Mouse (Mus musculus) embryonic facial prominence, embryonic 12.5 days (tissue): ENCODE data around the gene Apba1. TPM values are rescaled to one million over a fixed set of nuclear protein-coding genes. Genes with fewer than 3 reads are reported as not detected.
A peak's percentile ranks its signal among the peaks of the same experiment; 100 is the strongest.

ENCODE experiments used
- ATAC-seq: fragments of 200-750 bp; cut with Nextera tagmentation; 2 replicates; pipeline ENCODE4 v1.8.0; 2017; ENCODE audit not compliant: insufficient number of reproducible peaks, insufficient read depth, low FRiP score, low TSS enrichment
- H3K27ac ChIP-seq: fragments of 300-500 bp; sonication (generic); 2 replicates; pipeline ENCODE4 v1.5.1; 2016; ENCODE audit warnings: mild to moderate bottlenecking
- H3K27me3 ChIP-seq: fragments of 300-500 bp; sonication (generic); 2 replicates; pipeline ENCODE4 v1.6.1; 2016; ENCODE audit warnings: mild to moderate bottlenecking, moderate library complexity
- H3K36me3 ChIP-seq: fragments of 300-500 bp; sonication (generic); 2 replicates; pipeline ENCODE4 v1.6.1; 2016; ENCODE audit warnings: mild to moderate bottlenecking
- H3K4me1 ChIP-seq: fragments of 300-500 bp; sonication (generic); 2 replicates; pipeline ENCODE4 v1.6.1; 2016
- H3K4me2 ChIP-seq: fragments of 300-500 bp; sonication (generic); replicated peaks from 2 replicates; pipeline ENCODE4 v1.6.1; 2016; ENCODE audit warnings: mild to moderate bottlenecking, moderate library complexity
- H3K4me3 ChIP-seq: fragments of 300-500 bp; sonication (generic); 2 replicates; pipeline ENCODE4 v1.5.1; 2016; ENCODE audit warnings: mild to moderate bottlenecking
- H3K9ac ChIP-seq: fragments of 300-500 bp; sonication (generic); 2 replicates; pipeline ENCODE4 v1.6.1; 2016; ENCODE audit warnings: mild to moderate bottlenecking, moderate library complexity
- H3K9me3 ChIP-seq: fragments of 300-500 bp; sonication (generic); 2 replicates; pipeline ENCODE4 v1.6.1; 2016; ENCODE audit warnings: mild to moderate bottlenecking, moderate library complexity
- WGBS: fragments of 180-500 bp; shearing (Covaris S2); methylation state at CpG from one replicate; pipeline ENCODE4 v1.1.7; 2016; 5-methylcytosine and 5-hydroxymethylcytosine counted together
- polyA plus RNA-seq: library from polyadenylated mRNA; unstranded; fragments of >200 nt; fragmentation: Nextera tagmentation; extraction: Ambion mirVana; gene quantifications from 2 replicates; pipeline ENCODE4 v1.2.1, GENCODE M21; 2016

Apba1 gene
- polyA plus RNA-seq, 1 experiment from 2014 or later: 0.96 TPM

DNA sequence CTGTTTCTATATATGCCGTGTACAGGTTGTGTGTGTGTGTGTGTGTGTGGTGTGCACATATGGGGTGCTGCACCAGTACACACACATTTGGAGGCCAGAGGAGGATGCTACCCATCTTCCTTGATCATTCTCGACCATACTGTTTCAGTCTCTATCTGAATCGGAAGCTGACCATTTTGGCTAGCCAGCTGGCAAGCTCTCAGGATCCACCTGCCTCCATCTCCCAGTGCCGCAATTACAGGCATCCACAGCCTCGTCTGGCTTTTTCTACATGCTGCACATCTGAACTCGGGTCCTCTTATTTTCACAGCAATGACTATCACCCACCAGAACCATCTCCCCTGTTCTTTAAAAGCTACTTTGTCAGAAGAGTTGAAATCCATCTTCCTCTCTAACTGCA is 132.7 kb downstream of the Apba1 start:
- no peak for ATAC-seq
- Histone ChIP-seq H3K4me3 (no peak overlapping the region), H3K27ac (no peak overlapping the region), H3K4me1 (no peaks in the 10 kb centered on the region), H3K27me3 (peaks cover 38% of the 10 kb centered on the region), H3K9ac (no peak overlapping the region), H3K4me2 (no peak overlapping the region), H3K9me3 (no peaks in the 10 kb centered on the region), H3K36me3 (no peaks in the 10 kb centered on the region)
- WGBS: 85% methylated on average over 6 of the region's 6 CpGs

- H3K9ac ChIP-seq: peak overlapping the region; percentile 36
- no peaks in the 10 kb centered on the region for H3K9me3 ChIP-seq
- H3K4me1 ChIP-seq: no peaks in the 10 kb centered on the region
- H3K4me3 ChIP-seq: peak overlapping the region; percentile 44
- H3K27me3 ChIP-seq: peaks cover 38% of the 10 kb centered on the region
- H3K36me3 ChIP-seq: no peaks in the 10 kb centered on the region
- WGBS: 23% methylated on average over 37 of the region's 37 CpGs
- H3K27ac ChIP-seq: no peak overlapping the region
- ATAC-seq: no peak
- peak overlapping the region; percentile 56 for H3K4me2 ChIP-seq
These were observed 133.9 kb downstream of the Apba1 start for GRCm38 (mm10) chr19:23892633-23893032.

DNA sequence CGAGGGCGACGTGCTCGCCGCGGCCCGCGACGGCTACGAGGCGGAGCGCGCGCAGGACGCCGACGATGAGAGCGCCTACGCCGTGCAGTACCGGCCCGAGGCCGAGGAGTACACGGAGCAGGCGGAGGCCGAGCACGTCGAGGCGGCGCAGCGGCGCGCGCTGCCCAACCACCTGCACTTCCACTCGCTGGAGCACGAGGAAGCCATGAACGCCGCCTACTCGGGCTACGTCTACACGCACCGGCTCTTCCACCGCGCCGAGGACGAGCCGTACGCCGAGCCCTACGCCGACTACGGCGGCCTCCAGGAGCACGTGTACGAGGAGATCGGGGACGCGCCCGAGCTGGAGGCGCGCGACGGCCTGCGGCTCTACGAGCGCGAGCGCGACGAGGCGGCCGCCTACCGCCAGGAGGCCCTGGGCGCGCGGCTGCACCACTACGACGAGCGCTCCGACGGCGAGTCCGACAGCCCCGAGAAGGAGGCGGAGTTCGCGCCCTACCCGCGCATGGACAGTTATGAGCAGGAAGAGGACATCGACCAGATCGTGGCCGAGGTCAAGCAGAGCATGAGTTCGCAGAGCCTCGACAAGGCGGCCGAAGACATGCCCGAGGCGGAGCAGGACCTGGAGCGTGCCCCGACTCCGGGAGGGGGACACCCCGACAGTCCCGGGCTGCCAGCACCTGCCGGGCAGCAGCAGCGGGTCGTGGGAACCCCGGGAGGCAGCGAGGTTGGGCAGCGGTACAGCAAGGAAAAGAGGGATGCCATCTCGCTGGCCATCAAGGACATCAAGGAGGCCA is 134.6 kb downstream of the Apba1 start:
- Histone ChIP-seq H3K9ac (peak overlapping the region; percentile 36), H3K9me3 (no peaks in the 10 kb centered on the region), H3K4me2 (peak overlapping the region; percentile 56), H3K27me3 (peaks cover 38% of the 10 kb centered on the region), H3K4me1 (no peaks in the 10 kb centered on the region), H3K27ac (no peak overlapping the region), H3K36me3 (no peaks in the 10 kb centered on the region), H3K4me3 (peak overlapping the region; percentile 44)
- 18% methylated on average over 110 of the region's 110 CpGs for WGBS
- peak; percentile 65 for ATAC-seq

DNA sequence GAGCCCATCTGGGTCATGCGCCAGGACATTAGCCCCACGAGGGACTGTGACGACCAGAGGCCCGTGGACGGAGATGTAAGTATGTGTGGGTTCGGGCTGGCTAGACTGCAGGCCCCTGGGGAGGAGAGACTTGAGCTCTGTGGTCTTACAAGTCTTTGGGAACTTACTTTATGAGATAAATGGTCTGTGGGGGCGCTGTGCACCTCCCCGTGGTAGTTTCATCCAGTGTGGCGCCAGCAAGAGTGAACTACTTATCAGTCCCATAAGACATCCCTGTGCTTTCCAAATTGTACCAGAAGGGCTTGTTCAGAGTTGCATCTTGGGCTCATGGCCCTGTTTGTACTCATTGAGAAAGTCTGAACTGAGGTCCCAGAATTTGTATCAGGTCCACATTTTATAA is 135.3 kb downstream of the Apba1 start:
- Histone ChIP-seq H3K27me3 (peaks cover 38% of the 10 kb centered on the region), H3K4me3 (no peak overlapping the region), H3K4me2 (no peak overlapping the region), H3K9me3 (no peaks in the 10 kb centered on the region), H3K4me1 (no peaks in the 10 kb centered on the region), H3K9ac (no peak overlapping the region), H3K27ac (no peak overlapping the region), H3K36me3 (no peaks in the 10 kb centered on the region)
- 67% methylated on average over 9 of the region's 9 CpGs for WGBS
- ATAC-seq: no peak

DNA sequence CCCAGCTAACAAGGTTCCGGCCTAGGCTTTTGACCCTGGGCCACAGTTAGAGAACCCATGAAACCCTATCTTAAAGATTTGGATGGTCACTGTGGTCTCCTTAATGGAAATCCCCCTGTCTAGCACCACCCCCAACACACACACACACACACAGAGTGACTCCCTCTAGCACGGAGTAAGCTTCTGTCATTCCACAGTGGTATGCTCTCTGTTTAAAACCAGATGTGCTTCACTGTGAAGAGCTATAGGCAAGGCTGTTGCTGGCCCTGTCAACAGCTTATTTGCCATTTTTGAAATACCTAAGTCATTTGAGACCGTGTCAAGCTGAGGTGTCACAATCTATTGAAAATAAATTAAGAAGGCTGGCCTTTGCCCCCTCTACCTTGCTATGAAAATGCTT is 136.1 kb downstream of the Apba1 start:
- Histone ChIP-seq H3K9ac (no peak overlapping the region), H3K4me3 (no peak overlapping the region), H3K27me3 (peaks cover 38% of the 10 kb centered on the region), H3K9me3 (no peaks in the 10 kb centered on the region), H3K27ac (no peak overlapping the region), H3K36me3 (no peaks in the 10 kb centered on the region), H3K4me1 (no peaks in the 10 kb centered on the region), H3K4me2 (no peak overlapping the region)
- no peak for ATAC-seq
- WGBS: 34% methylated on average over 3 of the region's 3 CpGs

DNA sequence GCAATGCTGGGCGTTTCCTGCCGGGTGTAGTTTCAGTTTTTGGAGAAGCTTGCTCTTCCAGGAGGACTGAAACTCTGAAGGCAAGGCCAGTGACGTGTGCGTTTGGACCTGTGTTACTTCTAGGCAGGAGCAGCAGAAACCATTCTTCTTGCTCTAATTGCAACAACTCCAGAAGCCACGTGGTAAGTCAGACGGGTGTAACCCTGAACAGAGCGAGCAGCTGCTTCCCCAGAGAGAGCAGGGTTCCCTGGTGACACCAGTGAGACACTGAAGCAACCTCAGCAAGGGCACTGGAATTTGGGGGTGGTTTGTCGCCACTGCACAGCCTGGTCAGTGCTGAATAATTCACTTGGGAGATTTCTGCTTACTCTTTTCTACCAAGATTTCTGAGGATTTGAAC is 138.2 kb downstream of the Apba1 start:
- Histone ChIP-seq H3K9ac (no peak overlapping the region), H3K27ac (no peak overlapping the region), H3K4me3 (no peak overlapping the region), H3K36me3 (no peaks in the 10 kb centered on the region), H3K9me3 (no peaks in the 10 kb centered on the region), H3K27me3 (peaks cover 29% of the 10 kb centered on the region), H3K4me1 (no peaks in the 10 kb centered on the region), H3K4me2 (no peak overlapping the region)
- WGBS: 64% methylated on average over 8 of the region's 8 CpGs
- ATAC-seq: no peak

- H3K4me2 ChIP-seq: no peak overlapping the region
- H3K4me1 ChIP-seq: no peaks in the 10 kb centered on the region
- H3K9ac ChIP-seq: no peak overlapping the region
- no peaks in the 10 kb centered on the region for H3K9me3 ChIP-seq
- H3K27ac ChIP-seq: no peak overlapping the region
- ATAC-seq: no peak
- 55% methylated on average over 11 of the region's 11 CpGs for WGBS
- H3K36me3 ChIP-seq: no peaks in the 10 kb centered on the region
- no peak overlapping the region for H3K4me3 ChIP-seq
- peaks cover 13% of the 10 kb centered on the region for H3K27me3 ChIP-seq
These were observed 139.8 kb downstream of the Apba1 start for GRCm38 (mm10) chr19:23898501-23898900.

DNA sequence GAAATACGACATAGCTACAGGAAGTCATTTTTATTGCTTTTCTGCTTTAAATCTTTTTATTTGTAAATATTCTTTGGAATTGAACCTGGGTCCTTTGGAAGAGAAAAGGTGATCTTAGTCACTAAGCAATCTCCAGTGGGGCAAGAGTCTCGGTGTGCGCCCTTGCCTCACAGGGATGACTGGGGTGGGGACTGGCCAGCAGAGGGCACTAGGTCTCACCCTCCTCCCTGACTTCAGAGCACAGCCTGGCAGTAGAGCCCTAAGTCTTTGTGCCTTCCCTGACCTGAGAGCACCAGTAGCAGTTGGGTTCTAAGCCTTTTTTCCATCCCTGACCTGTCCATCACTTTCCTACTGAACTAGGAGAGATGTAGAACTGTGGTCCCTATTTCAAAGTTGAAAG is 142.5 kb downstream of the Apba1 start:
- 71% methylated on average over 3 of the region's 3 CpGs for WGBS
- no peak overlapping the region for H3K4me2 ChIP-seq
- no peaks in the 10 kb centered on the region for H3K4me1 ChIP-seq
- no peaks in the 10 kb centered on the region for H3K36me3 ChIP-seq
- H3K4me3 ChIP-seq: no peak overlapping the region
- H3K9me3 ChIP-seq: no peaks in the 10 kb centered on the region
- ATAC-seq: no peak
- H3K27me3 ChIP-seq: peaks cover 4% of the 10 kb centered on the region
- no peak overlapping the region for H3K27ac ChIP-seq
- no peak overlapping the region for H3K9ac ChIP-seq

- H3K27me3 ChIP-seq: 0 out of 2 replicates have a peak, but pooled peaks cover 3% of the 10 kb centered on the region
- H3K9ac ChIP-seq: no peak overlapping the region
- 92% methylated on average over 4 of the region's 4 CpGs for WGBS
- no peaks in the 10 kb centered on the region for H3K4me1 ChIP-seq
- H3K4me3 ChIP-seq: no peak overlapping the region
- no peaks in the 10 kb centered on the region for H3K36me3 ChIP-seq
- no peak overlapping the region for H3K27ac ChIP-seq
- no peak overlapping the region for H3K4me2 ChIP-seq
- no peaks in the 10 kb centered on the region for H3K9me3 ChIP-seq
- no peak for ATAC-seq
These were observed 143.1 kb downstream of the Apba1 start for GRCm38 (mm10) chr19:23901768-23902167.

GRCm38 (mm10) chr19:23903066-23903465 is 144.4 kb downstream of the Apba1 start:
- Histone ChIP-seq H3K9ac (no peak overlapping the region), H3K36me3 (no peaks in the 10 kb centered on the region), H3K4me3 (no peak overlapping the region), H3K27me3 (0 out of 2 replicates have a peak, but pooled peaks cover 3% of the 10 kb centered on the region), H3K9me3 (no peaks in the 10 kb centered on the region), H3K4me2 (no peak overlapping the region), H3K4me1 (no peaks in the 10 kb centered on the region), H3K27ac (no peak overlapping the region)
- WGBS: 90% methylated on average over 7 of the region's 7 CpGs
- no peak for ATAC-seq

DNA sequence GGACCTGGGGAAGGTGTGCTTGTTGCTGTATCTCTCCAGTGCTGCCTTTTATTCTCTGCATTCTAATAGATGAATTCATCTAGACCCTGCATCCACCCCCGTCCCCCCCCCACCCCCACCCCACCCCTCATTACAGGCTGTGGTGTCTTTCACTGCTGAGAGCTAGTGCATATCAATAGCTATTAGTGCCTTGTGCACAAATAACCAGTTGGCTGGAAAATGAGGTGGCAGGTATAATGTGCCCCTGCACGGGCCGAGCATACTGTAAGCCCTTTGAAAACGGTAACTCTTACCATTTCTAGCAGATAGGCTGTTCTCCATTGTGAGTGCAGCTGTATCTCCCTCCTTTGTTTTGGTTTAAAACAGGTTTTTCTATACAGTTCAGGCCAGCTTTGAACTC is 146.2 kb downstream of the Apba1 start:
- WGBS: 79% methylated on average over 4 of the region's 4 CpGs
- H3K4me3 ChIP-seq: no peak overlapping the region
- no peak for ATAC-seq
- H3K27ac ChIP-seq: no peak overlapping the region
- H3K4me1 ChIP-seq: no peaks in the 10 kb centered on the region
- H3K9ac ChIP-seq: no peak overlapping the region
- H3K36me3 ChIP-seq: no peaks in the 10 kb centered on the region
- no peak overlapping the region for H3K4me2 ChIP-seq
- 0 out of 2 replicates have a peak, but pooled peaks cover 3% of the 10 kb centered on the region for H3K27me3 ChIP-seq
- no peaks in the 10 kb centered on the region for H3K9me3 ChIP-seq

GRCm38 (mm10) chr19:23905772-23906171 is 147.1 kb downstream of the Apba1 start:
- H3K27ac ChIP-seq: no peak overlapping the region
- H3K4me1 ChIP-seq: no peaks in the 10 kb centered on the region
- no peaks in the 10 kb centered on the region for H3K36me3 ChIP-seq
- H3K27me3 ChIP-seq: no peaks in the 10 kb centered on the region
- no peak for ATAC-seq
- H3K9ac ChIP-seq: no peak overlapping the region
- no peak overlapping the region for H3K4me3 ChIP-seq
- 80% methylated on average over 5 of the region's 5 CpGs for WGBS
- H3K4me2 ChIP-seq: no peak overlapping the region
- no peaks in the 10 kb centered on the region for H3K9me3 ChIP-seq
